Mouse (Mus musculus) small intestine, adult 2 months (tissue): Measurements from ENCODE around the gene Dyrk4.

Experiments
- CTCF ChIP-seq: fragments of 200-500 bp; IDR thresholded peaks from 2 replicates; pipeline ENCODE4 v1.5.1; 2012; ENCODE audit warnings: low read depth, mild to moderate bottlenecking, control low read depth, inconsistent platforms, low read length, moderate library complexity, mixed read lengths; ENCODE audit not compliant: insufficient replicate concordance, insufficient read length; ENCODE audit errors: extremely low read depth
- POLR2A ChIP-seq: fragments of 200-500 bp; IDR thresholded peaks from 2 replicates; pipeline ENCODE4 v1.6.1; 2012; ENCODE audit warnings: low read depth, mild to moderate bottlenecking, control low read depth, inconsistent platforms, low read length, moderate library complexity

DNA sequence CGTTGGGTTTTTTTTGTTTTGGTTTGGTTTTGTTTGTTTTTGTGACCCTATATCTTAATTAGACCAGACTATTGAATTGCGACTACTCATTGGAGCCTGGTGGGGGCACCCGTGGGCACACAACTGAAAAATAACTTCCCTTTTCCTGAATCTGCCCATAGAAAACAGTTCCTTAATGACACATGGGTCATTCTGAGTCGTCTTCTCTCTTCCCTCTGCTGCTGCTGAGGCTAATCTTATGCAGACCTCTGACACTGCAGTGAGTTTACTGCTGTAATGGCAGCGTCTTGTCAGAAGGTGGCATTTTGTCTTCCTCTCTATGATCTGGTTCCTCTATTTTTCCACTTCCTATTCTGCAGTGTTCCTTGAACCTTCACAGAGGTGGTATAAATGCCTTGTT lies 18.8 kb upstream of the Dyrk4 start:
- TF ChIP-seq POLR2A (no peak), CTCF (peak; percentile 39; the same call in 1 of the 2 replicates)
